Mouse (Mus musculus) cerebellum, adult 2 months (tissue): Measurements from ENCODE around the gene Apaf1. TPM values are rescaled to one million over a fixed set of nuclear protein-coding genes. Genes with fewer than 3 reads are reported as not detected.

ENCODE experiments used
- DNase-seq, 2 experiments: peaks; one replicate each; pipeline ENCODE4 v3.0.0; 2021
- H3K27ac ChIP-seq: fragments of 200-500 bp; 2 replicates; pipeline ENCODE4 v1.5.1; 2012; ENCODE audit warnings: low read length, control low read depth, inconsistent platforms; ENCODE audit not compliant: insufficient read depth
- H3K27me3 ChIP-seq: fragments of 200-500 bp; 2 replicates; pipeline ENCODE4 v1.6.1; 2012; ENCODE audit warnings: inconsistent platforms, mild to moderate bottlenecking, low read length, moderate library complexity; ENCODE audit not compliant: control insufficient read depth, insufficient read depth
- H3K4me1 ChIP-seq: fragments of 200-500 bp; 2 replicates; pipeline ENCODE4 v1.6.1; 2011; ENCODE audit warnings: low read length; ENCODE audit not compliant: control insufficient read depth, insufficient read depth
- H3K4me3 ChIP-seq: fragments of 200-500 bp; replicated peaks from 2 replicates; pipeline ENCODE3; 2011; ENCODE audit warnings: mild to moderate bottlenecking, low read depth, low read length, control low read depth; ENCODE audit not compliant: insufficient read depth
- CTCF ChIP-seq: fragments of 200-500 bp; IDR thresholded peaks from 2 replicates; pipeline ENCODE4 v1.5.1; 2011; ENCODE audit warnings: low read depth, mild to moderate bottlenecking, control low read depth, low read length, moderate library complexity, borderline replicate concordance; ENCODE audit not compliant: insufficient read depth
- POLR2A ChIP-seq: fragments of 200-500 bp; IDR thresholded peaks from 2 replicates; pipeline ENCODE4 v1.6.1; 2011; ENCODE audit warnings: low read length, control low read depth, borderline replicate concordance; ENCODE audit not compliant: insufficient read depth
- WGBS: fragments of 180-500 bp; shearing (Covaris S2); methylation state at CpG from one replicate; pipeline ENCODE4 v1.1.7; 2018; 5-methylcytosine and 5-hydroxymethylcytosine counted together
- polyA plus RNA-seq: library from polyadenylated mRNA; depleted of rRNA; stranded (reverse); fragments of >200 nt; gene quantifications from 2 replicates; pipeline ENCODE4 v1.2.3, GENCODE M21; 2012

Apaf1 gene
- polyA plus RNA-seq, 1 experiment: 6.5 TPM

DNA sequence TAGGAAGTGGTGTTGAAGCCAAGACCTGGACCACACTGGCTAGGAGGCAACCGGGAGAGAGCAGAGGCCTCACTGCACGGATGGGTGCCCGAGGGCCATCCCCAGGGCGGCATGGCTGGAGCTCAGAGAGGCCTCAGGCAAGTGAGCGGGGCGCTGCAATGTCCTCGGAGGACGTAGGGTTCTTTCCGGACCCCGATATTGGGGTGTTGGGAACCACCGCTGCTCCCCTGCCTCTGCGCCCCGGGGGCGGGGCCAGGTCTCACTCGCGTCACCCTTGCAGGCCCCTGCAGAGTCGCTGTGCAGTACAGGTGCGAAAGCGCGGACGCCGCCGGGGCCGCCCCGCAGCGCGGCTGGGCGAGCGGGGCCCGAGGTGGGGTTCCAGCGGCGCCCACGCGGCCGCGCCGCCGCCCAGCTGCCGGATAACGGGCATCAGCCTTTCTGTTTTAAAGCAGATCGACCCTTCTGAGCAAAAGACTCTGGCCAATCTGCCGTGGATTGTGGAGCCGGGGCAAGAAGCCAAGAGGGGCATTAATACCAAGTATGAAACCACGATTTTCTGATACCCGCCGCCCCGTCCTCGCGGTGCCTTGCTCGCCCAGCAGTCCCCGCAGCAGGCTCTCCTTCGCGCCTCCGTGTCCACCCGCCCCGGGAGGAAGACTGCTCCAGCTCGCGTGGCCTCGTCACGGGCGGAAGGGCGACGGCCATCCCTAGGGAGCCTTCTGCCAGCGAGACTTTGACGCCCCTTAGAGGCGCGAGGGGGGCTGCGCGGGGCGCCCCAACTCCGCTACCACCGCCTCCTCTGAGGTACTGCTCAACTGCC is 113.0 kb downstream of the Apaf1 start:
- no peak for TF ChIP-seq POLR2A
- no peak for TF ChIP-seq CTCF
- Histone ChIP-seq H3K4me3 (peak overlapping the region; percentile 53), H3K27me3 (no peaks in the 10 kb centered on the region), H3K27ac (no peak overlapping the region), H3K4me1 (peaks cover 20% of the 10 kb centered on the region)
- 8% methylated on average over 72 of the region's 72 CpGs for WGBS
- peak; percentile 35 to 49 for DNase-seq

DNA sequence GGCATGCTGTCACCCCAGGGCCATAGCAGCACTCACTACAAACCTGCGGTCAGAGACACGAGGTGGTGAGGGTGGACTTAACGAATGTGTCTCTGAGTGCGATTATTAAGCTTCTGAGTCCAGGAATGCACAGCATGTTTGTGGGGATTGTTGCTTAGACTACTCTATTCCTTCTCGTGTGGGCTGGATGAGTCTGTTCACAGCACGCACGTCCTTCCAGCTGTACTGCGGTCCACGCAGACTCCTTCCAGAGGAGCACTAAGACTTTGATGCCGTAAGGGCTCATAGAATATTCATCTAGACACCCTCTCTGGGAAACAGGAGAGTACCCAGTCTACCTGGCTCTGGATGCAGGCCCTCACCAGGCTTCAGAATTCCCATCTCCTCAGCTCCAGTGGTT is 114.3 kb downstream of the Apaf1 start:
- H3K4me1 ChIP-seq: peaks cover 20% of the 10 kb centered on the region
- no peaks in the 10 kb centered on the region for H3K27me3 ChIP-seq
- TF ChIP-seq CTCF: no peak
- no peak for TF ChIP-seq POLR2A
- H3K27ac ChIP-seq: no peak overlapping the region
- 94% methylated on average over 10 of the region's 10 CpGs for whole genome bisulfite sequencing
- DNase-seq: no peak
- no peak overlapping the region for H3K4me3 ChIP-seq

DNA sequence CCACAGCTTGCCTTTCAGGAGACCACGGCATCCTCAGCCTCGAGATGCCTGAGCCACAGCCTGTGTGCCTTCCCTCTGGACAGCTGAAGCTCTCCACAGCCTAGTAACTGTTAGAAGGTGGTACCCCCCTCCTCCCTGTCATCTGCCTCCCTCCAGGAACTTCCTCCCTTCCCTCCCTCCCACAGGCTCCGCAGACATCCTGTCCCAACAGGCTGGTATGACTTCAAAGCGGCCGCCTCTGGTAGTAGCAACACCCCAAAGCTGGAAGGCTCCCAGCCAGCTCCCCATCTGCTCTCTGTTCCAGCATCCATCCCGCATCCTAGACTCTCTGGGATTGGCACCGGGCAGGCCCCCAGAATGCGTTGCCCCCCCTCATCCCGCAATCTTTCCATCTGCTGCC is 115.7 kb downstream of the Apaf1 start:
- 4% methylated on average over 9 of the region's 9 CpGs for WGBS

DNA sequence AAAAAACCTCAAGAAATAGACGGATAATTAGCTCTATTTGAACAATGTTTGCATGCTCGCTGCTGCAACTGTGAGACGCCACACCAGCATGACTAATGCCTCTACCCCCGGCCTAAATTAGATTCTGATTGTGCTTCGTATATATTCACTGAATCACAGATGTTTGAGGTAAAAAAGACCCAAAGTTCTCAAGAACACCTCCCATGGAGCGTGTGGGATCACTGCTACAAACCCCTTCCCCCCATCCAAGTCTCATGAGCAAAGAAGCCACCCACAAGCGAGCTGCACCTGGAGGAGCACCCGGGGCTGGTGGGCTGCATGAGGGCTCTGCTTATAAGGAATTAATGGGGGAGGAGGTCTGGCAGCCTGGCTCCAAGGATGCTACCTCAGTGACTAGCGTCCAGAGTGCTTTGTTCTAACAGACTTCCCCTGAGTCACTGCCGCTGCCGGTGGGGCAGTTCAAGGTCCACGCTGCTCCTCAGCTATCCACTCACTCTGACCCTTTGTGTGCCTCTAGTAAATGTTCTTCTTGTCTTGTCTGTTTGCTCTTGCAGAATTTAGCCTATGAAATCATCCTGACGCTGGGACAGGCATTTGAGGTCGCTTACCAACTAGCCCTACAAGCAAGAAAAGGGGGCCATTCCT is 116.8 kb downstream of the Apaf1 start:
- 84% methylated on average over 14 of the region's 14 CpGs for WGBS
- Histone ChIP-seq H3K27ac (no peak overlapping the region), H3K4me3 (no peak overlapping the region), H3K27me3 (no peaks in the 10 kb centered on the region), H3K4me1 (peaks cover 20% of the 10 kb centered on the region)
- DNase-seq: no peak
- TF ChIP-seq CTCF (no peak), POLR2A (no peak)

More for the DNA sequence above, 115.7 kb downstream of the Apaf1 start:
- DNase-seq: peak; percentile 73 to 80
- TF ChIP-seq CTCF (no peak), POLR2A (no peak)
- Histone ChIP-seq H3K4me1 (peaks cover 20% of the 10 kb centered on the region), H3K27me3 (no peaks in the 10 kb centered on the region), H3K4me3 (no peak overlapping the region), H3K27ac (peak overlapping the region; percentile 32)

DNA sequence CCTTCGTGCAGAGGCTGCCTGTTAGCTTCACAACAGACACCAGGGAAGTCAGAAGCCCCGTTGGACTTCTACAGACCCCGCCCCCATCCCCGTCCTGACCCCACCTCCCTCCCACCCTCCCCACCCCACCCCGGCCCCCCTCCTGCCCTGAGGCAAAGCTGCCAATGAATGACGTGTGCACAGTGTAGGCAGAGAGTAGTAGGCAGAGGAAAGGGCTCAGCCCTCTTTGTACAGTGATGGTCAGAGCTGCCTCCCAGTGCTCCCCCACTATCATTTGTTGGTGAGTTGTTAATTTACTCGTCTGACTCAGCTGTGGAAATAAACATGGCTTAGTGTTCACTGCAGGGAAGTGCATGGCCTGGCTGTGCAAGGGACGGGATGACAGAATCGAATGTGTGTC is 118.1 kb downstream of the Apaf1 start:
- Histone ChIP-seq H3K27ac (no peak overlapping the region), H3K4me1 (peaks cover 26% of the 10 kb centered on the region), H3K27me3 (no peaks in the 10 kb centered on the region), H3K4me3 (no peak overlapping the region)
- no peak for TF ChIP-seq CTCF
- TF ChIP-seq POLR2A: no peak
- 43% methylated on average over 9 of the region's 9 CpGs for WGBS
- DNase-seq: no peak

DNA sequence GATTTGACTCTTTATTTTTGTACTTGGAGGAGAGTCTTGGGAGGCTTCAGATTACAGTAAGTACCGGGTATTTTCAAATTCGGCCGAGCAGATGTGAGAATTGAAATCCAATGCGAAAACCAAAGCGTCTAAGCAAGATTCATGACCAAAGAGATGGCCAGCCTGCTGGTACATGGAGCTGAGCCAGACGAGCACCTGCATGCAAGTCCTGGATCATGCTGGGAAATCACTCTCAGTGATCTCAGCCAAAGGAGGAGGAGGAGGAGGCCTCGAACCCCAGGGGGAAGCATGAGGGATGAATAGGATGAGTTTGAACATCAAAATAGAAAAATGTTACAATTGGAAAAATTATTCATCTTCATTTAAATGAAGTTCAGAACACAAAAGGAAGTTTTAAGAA is 122.2 kb downstream of the Apaf1 start:
- TF ChIP-seq CTCF (no peak), POLR2A (no peak)
- WGBS: 14% methylated on average over 7 of the region's 7 CpGs
- no peaks in the 10 kb centered on the region for H3K27me3 ChIP-seq
- H3K27ac ChIP-seq: no peak overlapping the region
- H3K4me1 ChIP-seq: peaks cover 7% of the 10 kb centered on the region
- peak; percentile 56 to 72 for DNase-seq
- H3K4me3 ChIP-seq: no peak overlapping the region

DNA sequence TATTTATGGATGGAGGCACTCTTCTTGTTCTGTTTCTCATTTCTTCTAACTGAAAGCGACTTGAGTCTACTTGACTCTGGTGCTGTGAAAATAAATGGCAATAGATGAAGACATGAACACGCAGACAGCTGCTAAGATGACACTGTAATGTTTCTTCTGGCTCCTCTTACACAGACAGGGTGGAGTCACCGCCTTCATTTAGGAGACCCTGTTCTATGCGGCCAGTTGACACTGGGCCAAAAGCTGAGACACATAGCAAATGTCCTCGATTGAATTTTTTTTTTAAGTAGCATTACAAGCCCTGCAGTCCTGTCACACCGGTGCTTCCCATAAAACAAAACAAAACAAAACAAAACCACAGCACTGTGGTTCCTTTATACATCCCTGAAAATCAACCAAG is 128.7 kb downstream of the Apaf1 start:
- 55% methylated on average over 6 of the region's 6 CpGs for WGBS
- Histone ChIP-seq H3K27me3 (no peaks in the 10 kb centered on the region), H3K4me3 (no peak overlapping the region), H3K27ac (no peak overlapping the region), H3K4me1 (no peaks in the 10 kb centered on the region)
- DNase-seq: no peak
- TF ChIP-seq CTCF (no peak), POLR2A (no peak)
